Mouse (Mus musculus) testis, adult 2 months (tissue): ENCODE measurements around the gene Rab40c. TPM values are rescaled to one million over a fixed set of nuclear protein-coding genes. Genes with fewer than 3 reads are reported as not detected.

Source experiments
- H3K27ac ChIP-seq: fragments of 200-500 bp; 2 replicates; pipeline ENCODE4 v1.5.1; 2012; ENCODE audit warnings: low read depth, low read length; ENCODE audit not compliant: control insufficient read depth, insufficient read depth
- H3K27me3 ChIP-seq: fragments of 200-500 bp; 2 replicates; pipeline ENCODE4 v1.6.1; 2012; ENCODE audit warnings: mild to moderate bottlenecking, low read length, moderate library complexity; ENCODE audit not compliant: control insufficient read depth, insufficient read depth
- H3K36me3 ChIP-seq: fragments of 200-500 bp; 2 replicates; pipeline ENCODE4 v1.6.1; 2012; ENCODE audit warnings: mild to moderate bottlenecking, low read length; ENCODE audit not compliant: control insufficient read depth, insufficient read depth
- H3K4me1 ChIP-seq: fragments of 200-500 bp; 2 replicates; pipeline ENCODE4 v1.6.1; 2012; ENCODE audit warnings: low read length; ENCODE audit not compliant: control insufficient read depth, insufficient read depth
- H3K4me3 ChIP-seq: fragments of 200-500 bp; 2 replicates; pipeline ENCODE4 v1.5.1; 2012; ENCODE audit warnings: low read depth, mild to moderate bottlenecking, low read length, moderate library complexity, mixed read lengths; ENCODE audit not compliant: control insufficient read depth
- CTCF ChIP-seq: fragments of 200-500 bp; IDR thresholded peaks from 2 replicates; pipeline ENCODE4 v1.5.1; 2012; ENCODE audit warnings: low read depth, mild to moderate bottlenecking, inconsistent platforms, low read length, moderate library complexity; ENCODE audit not compliant: control insufficient read depth, insufficient read depth, insufficient replicate concordance
- POLR2A ChIP-seq: fragments of 200-500 bp; IDR thresholded peaks from 2 replicates; pipeline ENCODE4 v1.6.1; 2012; ENCODE audit warnings: low read depth, mild to moderate bottlenecking, inconsistent platforms, low read length, moderate library complexity; ENCODE audit not compliant: control insufficient read depth
- polyA plus RNA-seq: library from polyadenylated mRNA; depleted of rRNA; stranded (reverse); fragments of >200 nt; gene quantifications from 2 replicates; pipeline ENCODE4 v1.2.3, GENCODE M21; 2012

Gene Rab40c
- polyA plus RNA-seq, 1 experiment = 31.9 TPM

DNA sequence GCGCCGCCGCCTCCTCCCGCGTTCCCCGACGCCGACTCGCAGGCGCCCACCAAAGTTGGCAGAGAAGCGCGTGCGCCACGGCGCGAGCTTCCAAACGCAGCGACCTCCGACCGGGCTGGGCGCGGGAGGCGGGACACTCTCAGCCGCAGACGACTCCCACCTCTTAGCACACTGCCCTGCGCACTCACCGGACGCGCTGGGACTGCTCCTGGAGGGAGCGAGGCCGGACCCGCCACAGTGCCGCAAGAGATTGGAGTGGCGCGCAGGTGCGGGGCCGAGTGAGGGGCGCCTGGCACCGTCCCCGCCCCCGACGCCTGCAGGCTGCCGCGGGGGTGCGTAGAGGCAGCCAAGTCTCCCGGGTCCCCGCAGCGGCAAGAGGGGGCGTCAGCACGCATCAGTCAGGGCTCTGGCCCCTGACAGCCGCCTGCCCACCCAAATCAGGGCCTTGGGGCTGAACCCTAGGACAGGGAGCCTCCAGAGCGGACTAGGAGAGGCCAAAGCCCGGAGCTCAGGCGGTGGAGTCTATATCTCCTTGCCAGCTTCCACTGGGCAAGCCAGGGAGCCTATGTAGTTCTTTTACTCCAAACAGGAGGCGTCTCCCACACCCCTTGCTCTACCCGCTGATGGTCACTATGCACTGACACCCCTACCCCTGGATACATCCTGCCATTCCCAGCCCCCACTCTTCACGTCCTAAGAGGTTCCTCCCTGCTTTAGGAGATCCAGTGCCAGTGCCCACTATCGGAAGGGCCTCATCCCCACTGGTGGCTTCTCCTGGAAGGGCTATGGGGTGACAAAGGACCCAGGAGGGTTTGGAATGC lies 32.5 kb upstream of the Rab40c start, which contains the start of gene A930017K11Rik:
Gene A930017K11Rik, minus strand, starts transcription at position 763 of the 821 bp plus-strand sequence.
- Histone ChIP-seq H3K27ac (no peak within 1 kb of the TSS), H3K4me3 (peak within 1 kb of the TSS; percentile 30), H3K27me3 (no peaks in the 10 kb centered on the region), H3K4me1 (peaks cover 3% of the 10 kb centered on the region), H3K36me3 (no peaks in the 10 kb centered on the region)
- TF ChIP-seq CTCF = no peak

DNA sequence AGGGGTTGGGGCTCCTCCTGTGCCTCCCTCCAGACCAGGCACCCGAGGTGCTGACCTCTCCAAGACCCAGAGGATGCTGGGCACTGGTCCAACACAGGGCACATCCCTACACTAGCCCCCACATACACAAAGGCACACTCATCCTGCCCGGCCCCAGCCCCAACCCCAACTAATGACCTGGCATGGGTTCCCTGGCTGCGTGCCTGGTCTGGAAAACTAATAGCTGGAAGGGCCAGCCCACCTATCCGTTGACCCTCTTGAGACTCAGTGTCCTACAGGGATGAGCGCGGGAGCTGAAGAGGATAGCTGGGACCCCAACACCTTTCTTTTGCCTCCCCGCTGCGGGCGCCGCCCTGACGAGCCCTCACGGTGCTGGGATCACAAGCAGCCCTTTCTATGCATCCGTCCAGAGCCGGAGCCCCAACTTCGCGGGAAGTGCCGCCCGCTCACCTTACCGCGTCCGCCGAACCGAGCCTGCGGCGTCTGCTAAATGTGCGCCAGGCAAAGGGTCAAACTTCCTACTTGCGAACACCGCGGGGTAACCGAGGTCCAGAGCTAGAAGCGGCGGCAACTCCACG lies 31.8 kb upstream of the Rab40c start:
- Histone ChIP-seq H3K4me1 (peaks cover 3% of the 10 kb centered on the region), H3K27ac (no peak overlapping the region), H3K27me3 (no peaks in the 10 kb centered on the region)

DNA sequence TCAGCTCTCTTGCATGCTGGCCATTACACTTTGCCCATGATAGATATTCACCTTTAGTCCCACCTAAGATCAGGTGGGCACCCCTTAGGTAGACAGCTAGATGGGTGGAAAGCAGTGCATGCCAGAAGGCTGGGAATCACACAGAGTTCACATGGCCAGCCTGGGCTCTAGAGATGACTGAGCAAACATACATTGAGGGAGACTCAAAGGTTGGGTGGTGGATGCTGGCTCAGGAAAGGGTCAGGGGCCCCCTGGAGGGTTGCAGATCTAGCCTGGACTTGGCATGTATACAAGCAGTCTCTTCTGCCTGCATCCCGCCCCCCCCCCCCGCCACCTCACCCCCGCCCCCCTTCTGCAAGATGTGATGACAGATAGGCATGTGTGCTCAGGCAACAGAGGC lies 31.2 kb upstream of the Rab40c start:
- no peak for TF ChIP-seq POLR2A
- no peak for TF ChIP-seq CTCF
- no peaks in the 10 kb centered on the region for H3K27me3 ChIP-seq
- peaks cover 3% of the 10 kb centered on the region for H3K4me1 ChIP-seq
- H3K36me3 ChIP-seq = no peaks in the 10 kb centered on the region
- H3K27ac ChIP-seq = no peak overlapping the region
- H3K4me3 ChIP-seq = no peak overlapping the region

More for the DNA sequence above, 31.8 kb upstream of the Rab40c start:
- TF ChIP-seq CTCF (no peak), POLR2A (no peak)
- no peaks in the 10 kb centered on the region for H3K36me3 ChIP-seq
- H3K4me3 ChIP-seq = peak overlapping the region; percentile 30

DNA sequence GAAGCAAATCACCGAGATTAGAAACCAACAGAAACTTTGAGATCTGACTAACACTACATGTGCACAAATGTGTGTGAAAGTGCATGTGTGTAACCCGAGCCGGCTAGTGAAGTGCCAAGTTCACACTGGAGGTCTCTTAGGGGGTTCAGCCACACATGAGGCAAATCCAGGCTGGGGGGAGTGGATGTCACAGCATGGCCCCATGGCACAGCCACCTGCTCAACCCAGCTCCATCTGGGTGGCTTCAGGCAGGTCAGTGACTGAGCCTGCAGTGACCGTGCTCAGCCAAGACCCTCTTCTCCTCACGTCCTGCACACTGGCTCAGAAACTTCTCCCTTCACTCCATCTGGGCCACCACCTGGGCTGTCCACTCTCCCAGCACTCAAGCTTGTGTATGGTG lies 30.5 kb upstream of the Rab40c start:
- H3K4me3 ChIP-seq = no peak overlapping the region
- H3K27me3 ChIP-seq = no peaks in the 10 kb centered on the region
- no peaks in the 10 kb centered on the region for H3K36me3 ChIP-seq
- peaks cover 3% of the 10 kb centered on the region for H3K4me1 ChIP-seq
- no peak for TF ChIP-seq POLR2A
- no peak for TF ChIP-seq CTCF
- no peak overlapping the region for H3K27ac ChIP-seq

DNA sequence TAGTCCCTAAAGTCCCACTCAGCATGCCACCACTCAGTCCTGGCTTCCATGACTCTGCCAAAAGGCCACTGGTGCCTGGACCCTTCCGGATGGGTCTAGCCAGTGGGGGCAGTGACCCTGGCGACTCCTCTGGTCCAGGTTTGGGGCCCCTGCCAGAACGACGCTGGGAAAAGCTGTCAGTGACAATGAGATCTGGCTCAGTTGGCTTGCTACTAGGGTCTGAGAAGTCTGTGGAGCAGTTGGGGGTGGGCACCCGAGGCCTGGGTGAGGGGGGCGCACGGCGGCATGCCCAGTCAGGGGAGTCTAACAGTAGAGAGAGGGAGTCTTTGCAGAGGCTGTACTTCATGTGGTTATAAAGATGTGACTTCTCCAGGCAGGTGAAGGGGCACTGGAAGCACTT lies 28.5 kb upstream of the Rab40c start:
- H3K27ac ChIP-seq = no peak overlapping the region

DNA sequence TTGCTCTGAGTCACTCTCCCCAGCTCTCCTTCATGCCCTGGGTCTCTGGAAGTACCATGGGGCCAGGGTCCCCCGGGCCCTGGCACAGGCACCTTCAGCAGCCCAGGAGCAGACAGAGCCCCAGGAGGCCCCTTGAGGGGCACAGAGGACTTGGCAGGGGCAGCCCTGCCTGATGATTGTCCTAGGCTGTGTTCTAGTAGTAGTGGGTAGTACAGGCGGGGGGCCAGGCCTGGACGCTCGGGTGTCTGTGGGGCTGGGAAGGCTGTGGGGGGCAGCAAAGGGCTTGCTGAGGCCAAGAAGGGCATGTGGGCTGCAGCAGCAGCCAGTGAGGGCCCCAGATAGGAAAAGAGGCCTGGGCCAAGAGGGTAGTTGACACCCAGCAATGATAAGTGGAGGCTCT lies 28.0 kb upstream of the Rab40c start:
- Histone ChIP-seq H3K4me1 (peaks cover 3% of the 10 kb centered on the region), H3K4me3 (no peak overlapping the region), H3K27me3 (no peaks in the 10 kb centered on the region), H3K27ac (no peak overlapping the region), H3K36me3 (no peaks in the 10 kb centered on the region)
- no peak for TF ChIP-seq POLR2A
- no peak for TF ChIP-seq CTCF

More for the DNA sequence above, 28.5 kb upstream of the Rab40c start:
- Histone ChIP-seq H3K4me1 (peaks cover 3% of the 10 kb centered on the region), H3K27me3 (no peaks in the 10 kb centered on the region), H3K4me3 (no peak overlapping the region), H3K36me3 (no peaks in the 10 kb centered on the region)
- TF ChIP-seq CTCF = no peak
- TF ChIP-seq POLR2A = no peak

DNA sequence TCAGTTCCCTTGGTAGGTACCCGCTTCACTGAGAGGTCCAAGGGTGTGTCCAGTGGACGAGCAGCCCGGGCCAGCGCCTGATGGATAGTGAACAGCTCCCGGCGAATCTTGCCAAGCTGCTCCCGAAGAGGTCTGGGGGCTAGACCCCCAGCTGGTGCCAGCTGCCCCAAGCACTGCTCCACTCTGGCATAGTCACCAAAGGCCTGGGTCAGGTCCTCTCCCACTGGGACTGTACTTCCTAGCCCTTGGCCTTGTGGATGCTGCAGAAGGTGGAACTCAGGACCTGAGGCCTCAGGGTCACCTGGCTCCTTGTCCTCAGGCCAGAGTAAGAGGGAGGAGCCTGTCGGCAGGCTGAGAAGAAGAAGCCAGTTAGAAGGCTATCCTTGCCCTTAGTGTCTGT lies 27.4 kb upstream of the Rab40c start:
- no peaks in the 10 kb centered on the region for H3K36me3 ChIP-seq
- H3K4me3 ChIP-seq = no peak overlapping the region
- no peaks in the 10 kb centered on the region for H3K27me3 ChIP-seq
- H3K27ac ChIP-seq = no peak overlapping the region
- TF ChIP-seq CTCF (no peak), POLR2A (no peak)
- peaks cover 4% of the 10 kb centered on the region for H3K4me1 ChIP-seq
